Mouse (Mus musculus): ENCODE measurements around the gene Dcn.

Dcn gene

DNA sequence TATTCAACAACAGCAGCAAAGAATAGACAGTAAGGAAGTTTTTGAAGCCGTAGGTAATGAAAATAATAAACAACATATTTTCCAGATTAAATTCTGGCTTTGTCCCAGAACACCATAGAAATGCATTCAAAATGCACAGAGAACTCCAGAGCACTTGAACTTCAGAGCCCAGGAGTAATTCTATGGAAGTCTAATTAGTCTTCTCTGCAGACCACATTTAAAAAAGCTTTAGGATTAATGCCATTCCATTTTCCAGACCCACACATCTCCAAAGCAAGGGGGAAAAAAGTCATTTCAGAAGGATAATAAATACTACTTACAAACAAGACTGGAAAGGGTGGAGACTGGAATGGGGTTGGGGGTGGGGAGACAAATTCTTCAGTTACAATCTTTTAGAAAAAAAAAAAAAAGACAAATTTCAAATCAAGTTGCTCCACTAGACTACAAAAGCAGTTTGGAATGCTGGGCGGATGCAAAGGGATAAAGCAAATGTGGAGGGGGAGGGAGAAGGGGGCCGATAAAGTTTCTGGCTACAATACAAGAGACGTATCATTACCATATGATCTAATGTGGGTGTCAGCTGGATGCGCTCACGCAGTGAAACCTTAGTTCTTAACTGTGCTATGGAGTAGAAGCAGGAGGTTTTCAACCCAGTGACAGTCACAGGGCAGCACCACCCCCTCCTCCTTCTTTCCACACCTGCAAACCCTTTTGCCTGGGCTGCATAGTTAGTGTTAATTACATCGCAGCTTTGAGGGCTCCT lies at the start of gene Dcn:
Gene Dcn, plus strand, starts transcription at position 606 of the 763 bp plus-strand sequence.
- no peak for DNase-seq (ENCODE audit: low read depth)

DNA sequence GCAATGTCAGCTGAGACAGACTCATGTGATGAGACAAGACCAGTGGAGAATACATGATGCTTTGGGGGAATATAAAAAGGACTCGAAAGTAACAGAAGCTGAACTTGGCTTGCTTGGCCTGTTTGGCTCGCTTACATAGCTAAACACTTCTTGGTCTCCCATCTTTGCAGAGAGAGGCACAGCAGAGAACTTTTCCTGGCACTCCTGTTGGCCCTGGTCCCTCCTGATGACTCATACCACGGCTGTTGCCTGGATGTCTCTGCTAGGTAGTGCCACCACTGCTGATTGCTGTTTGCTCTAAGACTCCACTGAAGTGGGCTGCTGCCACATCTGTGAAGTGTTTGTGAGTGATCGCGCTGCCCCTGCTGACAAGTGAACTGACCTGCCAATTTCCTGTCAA lies 42.7 kb upstream of the Dcn start:
- DNase-seq (ENCODE audit: low read depth): no peak

DNA sequence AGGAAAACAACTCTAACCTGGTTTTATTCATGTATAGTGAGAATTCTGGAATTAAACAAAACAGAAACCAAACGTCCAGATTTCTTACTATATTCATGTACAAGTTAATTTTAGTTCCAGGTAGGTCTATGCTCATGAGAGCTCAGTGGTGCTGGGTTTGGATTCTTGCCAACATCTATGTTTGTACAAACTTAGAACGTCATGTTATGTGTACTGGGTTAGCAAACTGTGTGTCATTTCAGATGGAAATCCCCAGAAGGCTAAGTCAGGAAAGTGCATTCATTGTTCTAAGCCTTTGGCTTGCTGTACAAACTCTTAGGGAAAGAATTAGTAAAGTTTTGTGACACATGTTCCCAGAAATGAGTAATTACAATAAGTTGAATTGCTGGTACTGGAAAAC lies 37.1 kb upstream of the Dcn start:
- DNase-seq (ENCODE audit: low read depth): no peak

DNA sequence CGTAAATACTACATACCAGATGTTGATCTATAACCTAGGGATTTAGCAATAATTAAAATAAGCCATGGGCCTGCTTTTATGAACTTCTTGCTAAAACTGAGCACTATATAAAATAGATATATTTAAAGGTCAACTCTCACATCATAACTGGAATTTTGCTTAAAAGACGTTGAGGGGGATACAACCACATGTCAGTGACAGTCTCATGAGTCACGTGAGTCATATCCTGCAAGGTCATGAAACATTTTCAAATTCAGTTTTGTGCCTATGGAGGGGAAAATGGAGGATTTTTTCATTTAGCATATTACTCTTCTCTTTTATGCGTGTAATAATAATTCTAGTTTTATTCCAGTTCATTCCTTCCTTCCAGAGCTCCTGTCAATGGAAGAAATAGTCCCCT lies 32.9 kb upstream of the Dcn start:
- peak; percentile 12 for DNase-seq (ENCODE audit: low read depth)

DNA sequence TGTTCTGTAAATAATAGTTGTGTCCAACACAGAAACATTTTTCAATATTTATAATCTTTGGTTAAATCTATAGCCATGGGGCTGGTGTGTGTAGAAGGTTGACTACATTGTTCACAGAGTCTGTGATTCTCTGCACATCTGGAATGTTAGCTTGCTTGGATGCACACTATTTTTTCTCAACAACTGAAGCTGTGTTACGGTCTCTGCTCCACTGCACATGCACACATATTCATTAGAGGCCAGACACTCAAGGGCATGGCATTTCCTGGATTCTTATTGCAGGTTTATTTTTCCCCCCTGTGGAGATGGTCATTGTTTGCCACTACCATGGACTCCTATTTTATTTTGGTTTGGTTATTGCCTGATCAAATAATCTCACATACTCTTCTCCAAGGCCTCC lies 26.5 kb upstream of the Dcn start:
- DNase-seq (ENCODE audit: low read depth): no peak

DNA sequence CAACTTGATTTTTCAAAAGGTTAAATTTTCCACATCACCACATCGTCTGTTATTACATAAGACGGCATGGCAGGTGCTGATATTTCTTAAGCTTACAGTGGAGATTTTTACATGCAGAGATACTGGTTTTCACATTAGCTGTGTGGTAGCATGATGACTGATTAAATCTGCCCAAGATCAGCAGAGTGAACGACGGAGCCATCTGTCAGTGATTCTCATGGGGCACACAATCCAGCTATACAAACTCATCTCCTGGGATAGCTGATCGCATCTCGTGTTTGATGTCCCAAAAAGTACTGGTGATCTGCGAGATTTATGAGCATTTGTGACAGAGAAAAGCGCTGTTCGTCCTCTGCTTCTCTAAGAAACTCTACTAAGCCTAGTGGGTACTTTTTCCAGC lies 25.9 kb upstream of the Dcn start:
- DNase-seq (ENCODE audit: low read depth): no peak

DNA sequence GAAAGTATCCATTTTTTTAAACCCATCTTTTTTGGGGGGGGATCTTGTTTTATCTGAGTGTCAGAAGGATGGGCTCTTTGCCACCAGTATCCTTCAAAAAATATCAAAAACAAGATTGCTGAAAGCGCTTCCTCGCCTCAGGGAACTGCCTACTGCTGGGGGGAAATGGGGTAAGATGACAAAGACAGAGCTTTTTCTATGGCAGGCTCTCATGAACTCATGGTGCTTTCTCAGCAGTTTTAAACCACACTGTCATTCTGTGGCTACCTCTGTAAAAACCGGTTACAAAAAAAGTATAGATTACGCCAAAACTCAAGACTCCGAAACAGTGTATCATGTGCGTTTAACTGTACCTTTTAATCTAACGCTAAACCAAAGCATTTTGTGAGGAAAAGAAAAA lies 22.4 kb upstream of the Dcn start:
- DNase-seq (ENCODE audit: low read depth): no peak

DNA sequence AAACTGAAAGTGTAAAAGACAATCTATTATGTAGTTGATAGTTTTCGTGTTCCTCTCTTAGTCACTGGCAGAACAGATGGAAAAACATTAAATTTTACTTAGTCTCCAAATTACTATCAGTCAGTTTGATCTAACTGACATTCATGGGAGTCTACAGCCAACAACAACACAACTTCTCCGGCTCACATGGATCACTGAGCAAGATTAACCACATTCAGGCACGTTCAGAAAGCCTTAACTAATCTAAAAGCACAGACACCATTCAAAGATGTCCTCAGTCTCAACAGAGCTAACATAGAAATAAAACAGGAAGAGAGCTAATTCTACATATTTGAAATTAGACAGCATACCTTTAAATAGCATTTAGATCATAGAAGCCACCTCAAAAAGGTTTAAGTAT lies 12.6 kb upstream of the Dcn start:
- no peak for DNase-seq (ENCODE audit: low read depth)

DNA sequence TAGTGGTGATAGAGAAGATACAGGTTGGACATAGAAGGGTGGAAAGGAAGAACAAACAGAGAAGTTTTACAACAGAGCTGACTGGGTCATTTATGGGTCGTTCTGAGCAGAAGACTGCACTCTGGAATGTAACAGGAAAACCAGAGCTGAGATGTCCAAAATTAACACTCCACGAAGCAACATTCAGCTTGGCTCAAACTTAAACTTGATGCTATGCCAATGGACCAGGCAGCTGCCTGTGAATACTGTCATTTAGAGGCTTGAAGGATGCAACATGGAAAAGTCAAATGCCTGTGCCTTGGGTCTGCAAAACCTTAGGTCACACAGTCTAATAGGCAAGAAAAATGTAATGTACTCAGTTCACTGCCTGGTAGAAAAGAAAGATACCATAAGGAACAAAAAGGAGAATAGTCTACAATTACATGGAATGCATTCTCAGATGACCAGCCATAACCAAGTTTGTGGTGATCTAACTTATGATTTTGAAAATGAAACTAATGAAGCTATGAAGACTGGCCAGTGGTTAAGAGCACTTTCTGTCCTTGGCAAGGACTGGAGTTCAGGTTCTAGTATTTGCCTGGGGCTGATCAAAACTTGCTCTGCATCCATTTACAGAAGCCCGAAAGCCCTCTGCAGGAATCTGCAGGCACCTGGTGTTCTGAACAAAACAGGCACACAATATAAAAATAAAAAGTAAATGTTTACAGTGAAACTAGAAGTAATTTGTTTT lies 9.8 kb upstream of the Dcn start:
- DNase-seq (ENCODE audit: low read depth): no peak

DNA sequence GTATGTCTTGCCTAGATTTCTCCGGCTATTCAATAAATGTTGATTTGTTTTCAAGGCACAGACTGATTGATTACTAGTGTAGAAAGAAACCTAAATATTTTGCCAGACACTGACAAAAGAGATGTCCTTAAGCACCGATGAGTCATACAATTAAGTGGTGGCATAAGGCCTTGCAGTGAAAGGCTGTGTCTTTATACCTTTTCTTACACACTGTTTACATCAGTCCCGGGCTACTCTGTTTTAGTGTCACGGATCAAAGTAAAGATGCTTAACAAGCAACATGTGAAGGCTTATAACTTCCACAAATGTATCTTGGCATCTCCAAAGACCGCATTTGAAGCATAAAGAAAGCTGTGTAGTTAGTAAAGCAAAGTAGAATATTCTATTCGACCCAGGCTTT lies 3.9 kb upstream of the Dcn start:
- DNase-seq (ENCODE audit: low read depth): no peak

DNA sequence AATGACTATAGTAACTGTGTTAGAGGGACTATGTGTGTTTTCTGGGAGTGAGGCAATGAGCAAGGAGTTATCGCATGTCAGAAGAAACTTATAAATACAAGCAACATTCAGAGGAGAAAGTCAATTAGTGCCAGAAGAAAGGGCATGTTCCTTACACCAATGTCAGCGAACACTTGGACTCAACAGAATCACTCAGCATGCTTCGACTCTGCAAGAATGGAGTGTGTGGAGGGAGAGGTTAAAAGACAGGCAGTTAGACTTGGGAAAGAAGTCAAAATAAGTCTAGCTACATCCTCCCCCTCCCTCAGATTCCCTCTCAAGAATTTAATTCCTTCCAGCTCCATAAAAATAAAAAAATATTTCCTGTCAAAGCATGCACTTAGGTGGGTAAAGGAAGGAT lies 1.1 kb upstream of the Dcn start:
- DNase-seq (ENCODE audit: low read depth): no peak

DNA sequence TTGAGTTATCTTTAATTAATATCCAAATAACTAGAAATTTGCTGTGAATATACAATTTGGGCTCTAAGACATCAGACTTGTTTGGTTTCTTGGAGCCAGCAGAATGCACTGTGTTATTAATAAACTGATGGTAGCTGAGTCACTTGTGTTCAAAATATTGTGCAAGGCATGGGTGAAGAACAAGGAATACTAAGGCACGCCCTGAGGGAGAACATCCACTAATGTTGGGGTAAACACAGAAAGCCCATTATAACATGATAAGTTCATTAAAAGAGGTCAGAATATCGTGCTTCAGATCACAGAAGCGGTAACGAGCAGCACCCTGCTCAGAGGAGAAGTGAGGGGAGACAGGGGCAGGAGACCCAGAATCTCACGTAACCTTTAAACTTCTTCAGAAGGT lies 2.7 kb downstream of the Dcn start:
- DNase-seq (ENCODE audit: low read depth): no peak

DNA sequence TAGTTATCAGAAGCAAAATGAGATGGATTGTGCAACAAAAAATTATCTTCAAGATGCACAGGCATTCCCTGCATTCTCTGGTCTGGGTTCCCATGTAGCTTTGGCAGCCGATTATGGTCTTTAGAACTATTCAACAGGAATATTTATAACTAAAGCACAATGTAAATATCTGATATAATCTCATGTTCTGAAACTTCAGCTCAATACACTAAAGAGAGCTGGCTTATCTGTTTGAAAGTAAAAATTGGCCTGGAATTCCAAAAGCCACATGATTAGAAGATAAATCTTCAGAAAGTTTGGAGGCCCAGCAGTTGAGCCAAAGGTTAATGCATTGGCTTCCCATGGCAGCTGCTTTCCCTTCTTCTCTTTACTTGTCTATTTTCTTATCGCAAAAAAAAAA lies 4.6 kb downstream of the Dcn start:
- no peak for DNase-seq (ENCODE audit: low read depth)

DNA sequence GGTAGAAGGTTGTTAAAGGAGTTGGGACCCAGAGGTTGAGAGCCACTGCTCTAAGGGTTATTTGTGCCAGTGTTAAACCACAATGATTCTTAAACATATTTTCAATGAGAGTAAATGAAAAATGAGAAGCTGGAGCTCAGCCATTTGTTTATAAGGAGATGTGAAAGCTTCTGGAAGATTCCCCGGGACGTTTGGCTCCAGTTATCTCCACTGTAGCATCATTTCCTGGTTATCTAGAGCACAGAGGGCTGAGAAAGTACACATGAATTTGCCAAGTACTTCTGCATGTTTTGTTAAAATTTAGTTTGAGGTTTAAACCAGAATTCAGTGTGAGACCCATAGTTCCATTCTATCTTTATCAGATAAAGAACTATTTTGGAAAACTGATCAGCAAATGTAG lies 5.7 kb downstream of the Dcn start:
- no peak for DNase-seq (ENCODE audit: low read depth)

DNA sequence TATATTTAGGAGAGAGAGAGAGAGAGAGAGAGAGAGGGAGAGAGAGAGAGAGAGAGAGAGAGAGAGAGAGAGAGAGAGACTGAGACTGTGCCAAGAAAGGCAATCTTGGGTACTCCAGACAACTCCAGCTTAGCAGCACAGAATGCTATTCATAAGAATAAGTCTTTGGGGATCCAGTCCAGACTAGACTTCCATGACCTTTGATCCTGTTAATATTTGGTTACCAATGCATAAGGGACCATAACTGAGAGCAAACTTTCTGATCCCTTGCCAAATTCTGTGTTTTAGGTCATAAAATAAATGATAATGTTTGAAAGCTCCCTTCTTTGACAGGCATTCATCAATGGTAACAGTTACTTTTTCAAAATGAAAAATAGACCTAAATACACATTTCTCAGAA lies 6.7 kb downstream of the Dcn start:
- DNase-seq (ENCODE audit: low read depth): no peak

DNA sequence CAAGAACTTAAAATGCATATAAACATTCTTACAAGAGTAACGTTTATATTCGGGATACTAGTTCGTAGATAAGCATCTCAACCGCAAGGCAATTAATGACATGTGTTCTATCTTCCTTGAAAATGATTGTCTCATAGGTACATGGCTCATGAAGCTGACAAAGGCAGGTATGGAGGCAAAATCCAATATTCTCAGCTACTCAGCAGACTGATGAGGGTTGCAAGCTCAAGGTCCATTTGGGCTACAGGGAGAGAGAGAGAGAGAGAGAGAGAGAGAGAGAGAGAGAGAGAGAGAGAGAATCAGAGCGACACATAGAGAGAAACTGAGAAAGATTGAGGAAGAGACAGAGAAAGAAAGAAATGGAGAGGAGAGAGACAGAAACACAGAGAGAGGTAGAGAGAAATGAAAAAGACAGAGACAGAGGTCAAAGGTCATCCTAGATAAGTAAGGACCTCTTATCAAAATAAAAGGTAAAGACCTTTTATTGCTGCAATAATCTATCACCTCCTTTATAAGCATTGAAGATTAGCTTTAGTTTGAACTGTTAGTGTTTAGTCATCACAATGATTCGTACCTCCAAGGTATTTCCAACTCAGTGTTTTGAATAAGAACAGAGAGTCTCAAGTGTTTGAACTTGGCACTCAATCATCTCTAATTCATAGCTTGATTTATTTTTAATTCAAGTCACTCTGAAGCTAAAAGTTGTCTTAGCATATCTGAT lies 8.0 kb downstream of the Dcn start:
- DNase-seq (ENCODE audit: low read depth): no peak

DNA sequence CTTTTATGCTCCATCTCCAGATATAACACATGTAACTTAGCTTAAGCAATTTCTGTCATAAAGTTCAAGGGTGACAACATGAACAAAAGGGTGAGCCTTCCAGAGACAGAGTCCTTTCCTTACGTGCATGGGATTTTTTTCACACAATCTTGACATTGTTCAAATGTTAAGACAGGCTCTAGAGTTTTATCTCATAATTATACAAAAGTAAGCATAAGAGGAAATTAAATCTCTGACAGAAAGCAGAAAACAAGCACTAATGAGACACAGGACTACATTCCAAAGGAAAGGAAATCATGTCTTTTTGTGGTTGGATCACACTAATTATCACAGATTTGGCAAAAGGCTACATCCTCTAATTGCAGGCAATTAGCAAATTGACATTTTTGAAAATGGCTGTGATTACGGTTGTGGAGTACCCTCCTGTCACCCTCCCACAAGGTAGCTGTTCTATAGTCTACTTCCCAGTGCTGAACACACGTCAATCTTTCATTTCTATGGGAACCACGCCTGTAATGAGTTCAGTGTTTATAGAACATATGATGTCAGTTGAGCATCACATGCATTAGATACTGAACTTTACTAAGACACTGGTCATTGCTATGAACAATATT lies 13.1 kb downstream of the Dcn start:
- DNase-seq (ENCODE audit: low read depth): no peak

DNA sequence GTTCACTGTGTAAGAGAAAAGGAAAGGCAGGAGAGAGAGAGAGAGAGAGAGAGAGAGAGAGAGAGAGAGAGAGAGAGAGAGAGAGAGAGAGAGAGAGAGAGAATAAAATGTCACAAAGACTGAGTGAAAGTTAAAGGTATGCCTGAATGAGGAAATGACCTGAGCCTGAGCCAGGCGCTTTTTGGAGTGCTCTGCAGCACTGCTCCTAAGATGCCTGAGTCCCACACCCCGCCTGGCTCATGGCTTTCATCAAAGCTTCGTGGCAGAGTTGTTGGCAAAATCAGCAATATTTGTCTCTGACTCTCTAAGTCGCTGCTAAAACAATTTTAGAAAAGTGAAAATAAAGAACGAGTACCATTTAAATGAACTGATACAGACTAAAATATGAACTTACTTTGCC lies 18.2 kb downstream of the Dcn start:
- no peak for DNase-seq (ENCODE audit: low read depth)

DNA sequence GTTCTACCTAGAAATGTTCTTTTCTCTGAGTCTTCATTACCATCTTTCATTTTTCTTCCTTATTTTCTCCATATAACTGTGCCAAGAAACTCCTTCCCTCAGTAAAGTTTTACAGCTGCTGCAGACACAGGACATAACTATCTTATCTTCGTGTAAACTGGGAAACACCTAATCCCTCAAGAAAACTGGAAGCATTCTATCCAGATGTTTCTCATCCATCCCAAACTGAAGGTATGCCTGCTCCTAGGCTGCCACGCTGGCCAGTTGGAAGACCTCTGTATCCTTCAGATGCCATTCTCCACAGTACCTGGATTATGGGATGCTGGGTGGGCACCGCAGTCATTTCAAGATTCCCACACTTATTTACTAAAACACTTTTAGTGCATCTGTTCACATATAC lies 44.0 kb downstream of the Dcn start:
- no peak for DNase-seq (ENCODE audit: low read depth)

DNA sequence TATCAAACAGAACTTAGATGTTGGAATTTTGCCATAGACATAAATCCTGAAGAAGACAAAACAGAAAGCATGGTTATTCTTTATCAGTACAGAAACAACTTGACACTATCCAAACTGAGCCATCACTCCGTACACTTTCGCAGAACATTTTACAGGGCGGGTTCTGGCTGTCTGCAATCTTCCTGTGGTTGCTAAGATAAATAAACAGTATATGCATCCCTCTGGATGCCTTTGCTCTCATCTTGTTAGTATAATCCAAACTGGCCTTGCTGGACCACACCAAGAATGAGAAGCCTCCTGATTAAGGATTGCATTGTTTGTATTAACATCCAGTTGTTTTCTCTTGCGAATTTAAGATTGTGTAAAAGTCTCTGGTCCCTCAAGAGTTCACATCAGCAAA lies 56.3 kb downstream of the Dcn start:
- no peak for DNase-seq (ENCODE audit: low read depth)

DNA sequence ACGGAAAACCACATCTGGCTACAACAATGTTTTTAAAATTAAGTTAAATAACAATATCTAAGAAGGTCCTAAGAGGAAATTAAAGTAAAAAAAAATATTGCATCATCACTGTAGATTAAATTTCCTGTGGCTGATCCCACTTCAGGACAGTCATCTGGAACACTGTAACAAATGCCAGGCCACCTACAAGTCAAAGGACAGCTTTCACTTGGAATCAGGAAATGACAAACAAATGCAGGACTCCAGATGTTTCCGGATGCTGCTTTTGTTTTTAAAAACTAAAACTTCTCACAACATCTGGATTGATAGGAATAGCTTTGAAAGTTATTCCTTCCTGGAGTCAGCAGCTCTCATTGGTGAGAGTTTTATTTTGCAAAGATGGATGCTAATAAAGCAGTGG lies 57.5 kb downstream of the Dcn start:
- DNase-seq (ENCODE audit: low read depth): no peak

DNA sequence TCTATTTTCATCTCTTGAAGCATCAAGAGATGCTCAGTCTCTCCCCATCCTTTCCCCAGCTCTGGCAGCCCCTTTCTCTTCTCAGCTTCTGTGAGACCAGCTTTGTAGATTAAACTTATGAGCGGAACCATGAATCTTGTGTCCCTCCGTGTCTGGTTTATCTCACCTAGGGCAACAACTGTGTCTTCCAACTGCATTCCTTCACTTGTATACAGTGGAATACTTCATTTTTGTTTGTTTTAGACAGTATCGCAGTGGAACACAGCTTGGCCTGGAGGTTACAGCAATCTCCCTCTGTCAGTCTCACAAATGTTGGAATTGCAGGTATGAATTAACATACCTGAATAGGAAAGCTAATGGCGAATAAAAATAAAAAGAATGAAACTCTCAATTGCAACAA lies 58.8 kb downstream of the Dcn start:
- DNase-seq (ENCODE audit: low read depth): no peak

DNA sequence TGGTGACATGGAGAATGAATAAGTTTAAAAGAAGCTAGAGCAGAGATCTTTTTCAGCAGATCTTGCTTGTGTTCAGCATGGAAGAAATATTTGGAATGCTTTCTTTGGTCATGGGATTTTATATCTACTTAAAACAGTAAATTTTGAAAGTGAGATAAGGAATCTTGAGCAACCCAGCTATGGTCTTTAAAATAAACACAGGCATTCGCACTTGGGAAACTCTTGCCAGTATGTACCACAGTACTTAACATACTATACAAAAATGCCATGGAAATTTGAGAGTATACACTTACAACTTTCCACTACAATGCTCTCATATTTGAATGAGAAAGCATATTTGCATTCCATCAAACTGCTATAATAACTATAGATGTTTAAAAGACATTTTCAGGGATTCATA lies 68.3 kb downstream of the Dcn start:
- DNase-seq (ENCODE audit: low read depth): no peak

All from 416B (cell line).